Mouse (Mus musculus) bone marrow macrophage, adult 2 months (primary cell): ENCODE data around the gene Mfsd9.

ENCODE experiments used
- CTCF ChIP-seq: IDR thresholded peaks from 2 replicates; pipeline ENCODE4 v1.5.1; 2012; ENCODE audit warnings: low read depth, mild to moderate bottlenecking, low read length, moderate library complexity
- POLR2A ChIP-seq: IDR thresholded peaks from 2 replicates; pipeline ENCODE4 v1.6.1; 2012; ENCODE audit warnings: mild to moderate bottlenecking, low read depth, low read length, borderline replicate concordance

GRCm38 (mm10) chr1:40768606-40769005 is 21.9 kb downstream of the Mfsd9 start:
- TF ChIP-seq POLR2A (no peak), CTCF (peak; percentile 51; the same call in 1 of the 2 replicates)
